Mouse (Mus musculus) intestine, embryonic 14.5 days (tissue): ENCODE measurements around the gene Prl3d3. TPM values are rescaled to one million over a fixed set of nuclear protein-coding genes. Genes with fewer than 3 reads are reported as not detected.
"Not testable (repeated sequence)": the region's sequence is repeated elsewhere in the genome, so short reads cannot be mapped to it uniquely, and the experiment has no call there.

ENCODE experiments used
- ATAC-seq: fragments of 200-750 bp; cut with Nextera tagmentation; replicated peaks from 2 replicates; pipeline ENCODE4 v1.8.0; 2017; ENCODE audit warnings: low read depth, moderate number of reproducible peaks, moderate TSS enrichment, moderate library complexity; ENCODE audit not compliant: low FRiP score, low TSS enrichment
- DNase-seq: peaks from one replicate; pipeline ENCODE4 v3.0.0-alpha.2; 2018; ENCODE audit warnings: low spot score
- H3K27ac ChIP-seq: fragments of 300-500 bp; sonication (generic); 2 replicates; pipeline ENCODE4 v1.5.1; 2014; ENCODE audit warnings: low read depth, mild to moderate bottlenecking, control low read depth
- H3K27me3 ChIP-seq: fragments of 300-500 bp; sonication (generic); replicated peaks from 2 replicates; pipeline ENCODE4 v1.6.1; 2014; ENCODE audit warnings: low read length, control low read depth; ENCODE audit not compliant: control insufficient read depth, insufficient read depth
- H3K36me3 ChIP-seq: fragments of 300-500 bp; sonication (generic); 2 replicates; pipeline ENCODE4 v1.6.1; 2014; ENCODE audit warnings: low read length, control low read depth; ENCODE audit not compliant: control insufficient read depth, insufficient read depth
- H3K4me1 ChIP-seq: fragments of 300-500 bp; sonication (generic); replicated peaks from 2 replicates; pipeline ENCODE4 v1.6.1; 2014; ENCODE audit warnings: low read length, control low read depth, mixed read lengths; ENCODE audit not compliant: control insufficient read depth, insufficient read depth
- H3K4me2 ChIP-seq: fragments of 300-500 bp; sonication (generic); 2 replicates; pipeline ENCODE4 v1.6.1; 2014; ENCODE audit warnings: low read length
- H3K4me3 ChIP-seq: fragments of 300-500 bp; sonication (generic); 2 replicates; pipeline ENCODE4 v1.5.1; 2014; ENCODE audit warnings: low read depth, low read length, control low read depth, mixed read lengths
- H3K9ac ChIP-seq: fragments of 300-500 bp; sonication (generic); 2 replicates; pipeline ENCODE4 v1.6.1; 2014; ENCODE audit warnings: mild to moderate bottlenecking, low read length
- H3K9me3 ChIP-seq: fragments of 300-500 bp; sonication (generic); 2 replicates; pipeline ENCODE4 v1.6.1; 2016; ENCODE audit warnings: low read length, control low read depth; ENCODE audit not compliant: control insufficient read depth
- WGBS: fragments of 180-500 bp; shearing (Covaris S2); extraction: QIAGEN DNeasy Blood & Tissue Kit; methylation state at CpG from one replicate; pipeline ENCODE4 v1.1.7; 2014; 5-methylcytosine and 5-hydroxymethylcytosine counted together
- polyA plus RNA-seq: library from polyadenylated mRNA; unstranded; fragments of >200 nt; fragmentation: Nextera tagmentation; extraction: Ambion mirVana; gene quantifications from 2 replicates; pipeline ENCODE4 v1.2.1, GENCODE M21; 2014

Gene Prl3d3
- polyA plus RNA-seq: not detected in 2 replicates

GRCm38 (mm10) chr13:27156490-27156889 is at the start of gene Prl3d3:
TSS of gene Prl3d3 (plus strand) at chr13:27156790.
- ATAC-seq, H3K36me3 ChIP-seq, H3K27ac ChIP-seq, H3K27me3 ChIP-seq, H3K9me3 ChIP-seq, H3K9ac ChIP-seq, H3K4me3 ChIP-seq, DNase-seq, H3K4me2 ChIP-seq, H3K4me1 ChIP-seq: not testable (repeated sequence)
- 85% methylated on average over 3 of the region's 3 CpGs for WGBS

DNA sequence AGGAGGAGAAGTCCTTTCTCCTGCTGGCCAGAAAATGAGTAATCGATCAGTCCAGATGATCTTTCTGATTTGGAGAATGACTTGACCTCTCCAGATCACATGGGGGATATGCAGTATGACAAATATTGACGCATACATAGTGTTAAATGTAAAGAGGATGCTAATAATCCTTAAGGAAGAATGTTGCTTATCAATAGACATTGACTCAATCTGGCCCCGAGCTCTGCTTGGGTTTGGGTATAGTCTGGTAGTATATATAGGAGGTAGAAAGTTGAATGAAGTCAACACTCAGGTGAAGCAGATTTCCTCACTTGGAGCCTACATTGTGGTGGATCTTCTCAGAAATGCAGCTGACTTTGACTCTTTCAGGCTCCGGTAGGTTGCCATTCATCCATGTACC is 35.2 kb upstream of the Prl3d3 start, which contains the start of gene Prl3d2:
Gene Prl3d2, plus strand, starts transcription at position 301 of the 400 bp plus-strand sequence.
- not testable (repeated sequence) for DNase-seq, H3K4me2 ChIP-seq, H3K9ac ChIP-seq, H3K27ac ChIP-seq, ATAC-seq, H3K9me3 ChIP-seq, H3K4me3 ChIP-seq, H3K27me3 ChIP-seq, H3K4me1 ChIP-seq, H3K36me3 ChIP-seq
- WGBS: 84% methylated on average over 3 of the region's 4 CpGs

DNA sequence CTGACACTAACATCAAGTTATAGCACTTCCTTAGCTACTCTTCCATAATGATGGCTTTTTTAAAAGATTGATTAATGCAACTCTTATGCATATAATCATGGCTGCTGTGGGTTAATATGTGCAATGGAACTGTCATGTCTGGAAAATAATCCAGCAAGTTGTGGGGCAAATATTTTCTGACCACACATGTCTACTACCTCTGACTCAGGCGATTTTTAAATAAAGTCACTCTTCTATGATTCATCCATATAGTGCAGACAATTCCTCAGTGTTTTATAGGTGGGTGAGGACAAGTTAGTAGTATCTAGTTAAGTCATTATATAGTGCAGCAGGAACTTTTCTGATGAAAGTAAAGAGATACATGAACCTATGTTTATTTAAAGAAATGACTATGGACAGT is 8.3 kb upstream of the Prl3d3 start:
- no peaks in the 10 kb centered on the region for H3K27me3 ChIP-seq
- no peaks in the 10 kb centered on the region for H3K4me1 ChIP-seq
- H3K36me3 ChIP-seq: no peaks in the 10 kb centered on the region
- DNase-seq: no peak
- no peak overlapping the region for H3K9ac ChIP-seq
- 48% methylated on average over 1 of the region's 1 CpGs for WGBS
- no peak overlapping the region for H3K4me3 ChIP-seq
- no peak overlapping the region for H3K27ac ChIP-seq
- H3K9me3 ChIP-seq: no peaks in the 10 kb centered on the region
- no peak overlapping the region for H3K4me2 ChIP-seq
- no peak for ATAC-seq

DNA sequence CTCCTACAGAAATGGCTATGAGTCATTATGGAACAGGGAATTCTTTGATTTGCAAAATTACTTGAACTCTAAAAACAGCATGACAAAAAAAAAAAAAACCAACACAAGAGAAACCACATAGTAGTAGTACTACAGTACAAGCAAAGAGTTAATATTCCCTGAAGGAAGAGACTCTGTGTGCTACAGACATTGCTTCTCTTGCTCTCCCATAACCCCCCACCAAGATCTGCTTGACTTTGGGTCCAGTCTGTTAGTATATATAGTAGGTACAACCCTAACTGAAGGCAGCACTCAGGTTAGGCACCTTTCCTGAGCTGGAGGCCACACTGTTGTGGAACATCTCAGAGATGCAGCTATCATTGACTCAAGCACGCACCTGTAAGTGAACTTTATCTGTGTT is 39.8 kb downstream of the Prl3d3 start, which contains the start of gene Prl3c1:
Gene Prl3c1, plus strand, starts transcription at position 301 of the 400 bp plus-strand sequence.
- Histone ChIP-seq H3K4me3 (no peak within 1 kb of the TSS), H3K9me3 (0 out of 2 replicates have a peak, but pooled peaks cover 3% of the 10 kb centered on the region), H3K4me2 (no peak within 1 kb of the TSS), H3K4me1 (no peaks in the 10 kb centered on the region), H3K27me3 (no peaks in the 10 kb centered on the region), H3K9ac (no peak within 1 kb of the TSS), H3K36me3 (no peaks in the 10 kb centered on the region), H3K27ac (no peak within 1 kb of the TSS)
- ATAC-seq: no peak
- no peak for DNase-seq
- 81% methylated on average over 1 of the region's 1 CpGs for WGBS

Other genes with a start within 250 kb of the Prl3d3 start
- not detected in 2 replicates for gene Prl, start 99.2 kb upstream of the Prl3d3 start, polyA plus RNA-seq
- gene Prl3d1, start 62.6 kb upstream of the Prl3d3 start, polyA plus RNA-seq: not detected in 2 replicates
- gene Prl3d2, start 35.1 kb upstream of the Prl3d3 start, polyA plus RNA-seq: not detected in 2 replicates
- not detected in 2 replicates for gene Prl3c1, start 39.9 kb downstream of the Prl3d3 start, polyA plus RNA-seq
- 0.20 TPM in 1 of 2 replicates, not detected in the other for gene Prl3b1, start 85.1 kb downstream of the Prl3d3 start, polyA plus RNA-seq
- gene Prl3a1, start 102.6 kb downstream of the Prl3d3 start, polyA plus RNA-seq: not detected in 2 replicates
- gene Prl6a1, start 155.8 kb downstream of the Prl3d3 start, polyA plus RNA-seq: not detected in 2 replicates
- gene Prl8a2, start 188.9 kb downstream of the Prl3d3 start, polyA plus RNA-seq: not detected in 2 replicates
- gene Prl2b1, start 234.1 kb downstream of the Prl3d3 start, polyA plus RNA-seq: not detected in 2 replicates